Mouse (Mus musculus) limb, embryonic 14.5 days (tissue): ENCODE measurements around the gene Mrpl4. TPM values are rescaled to one million over a fixed set of nuclear protein-coding genes. Genes with fewer than 3 reads are reported as not detected.
A peak's percentile ranks its signal among the peaks of the same experiment; 100 is the strongest.

Experiments
- ATAC-seq: fragments of 200-750 bp; cut with Nextera tagmentation; 2 replicates; pipeline ENCODE4 v1.8.0; 2017; ENCODE audit warnings: low read depth, moderate number of reproducible peaks, moderate TSS enrichment; ENCODE audit not compliant: low FRiP score
- DNase-seq: peaks from one replicate; pipeline ENCODE4 v3.0.0-alpha.2; 2015; ENCODE audit warnings: low spot score
- H3K27ac ChIP-seq: fragments of 300-500 bp; sonication (generic); replicated peaks from 2 replicates; pipeline ENCODE4 v1.5.1; 2014; ENCODE audit warnings: low read depth, mild to moderate bottlenecking, low read length, moderate library complexity, mixed read lengths
- H3K27me3 ChIP-seq: fragments of 300-500 bp; sonication (generic); 2 replicates; pipeline ENCODE4 v1.6.1; 2014; ENCODE audit warnings: low read length, mixed read lengths; ENCODE audit not compliant: control insufficient read depth, insufficient read depth
- H3K36me3 ChIP-seq: fragments of 300-500 bp; sonication (generic); 2 replicates; pipeline ENCODE4 v1.6.1; 2014; ENCODE audit warnings: mild to moderate bottlenecking, low read length, moderate library complexity, mixed read lengths; ENCODE audit not compliant: control insufficient read depth, insufficient read depth
- H3K4me1 ChIP-seq: fragments of 300-500 bp; sonication (generic); 2 replicates; pipeline ENCODE4 v1.6.1; 2014; ENCODE audit warnings: antibody characterized with exemption, low read length, mixed read lengths; ENCODE audit not compliant: control insufficient read depth, insufficient read depth
- H3K4me2 ChIP-seq: fragments of 300-500 bp; sonication (generic); replicated peaks from 2 replicates; pipeline ENCODE4 v1.6.1; 2014; ENCODE audit warnings: low read depth, mild to moderate bottlenecking, low read length, moderate library complexity; ENCODE audit not compliant: severe bottlenecking
- H3K4me3 ChIP-seq: fragments of 300-500 bp; sonication (generic); replicated peaks from 2 replicates; pipeline ENCODE4 v1.5.1; 2014; ENCODE audit warnings: low read length
- H3K9ac ChIP-seq: fragments of 300-500 bp; sonication (generic); 2 replicates; pipeline ENCODE4 v1.6.1; 2014; ENCODE audit warnings: mild to moderate bottlenecking, low read depth, low read length, moderate library complexity; ENCODE audit not compliant: severe bottlenecking
- H3K9me3 ChIP-seq: fragments of 300-500 bp; sonication (generic); 2 replicates; pipeline ENCODE4 v1.6.1; 2016; ENCODE audit warnings: low read length; ENCODE audit not compliant: control insufficient read depth
- POLR2A ChIP-seq: fragments of 200-500 bp; IDR thresholded peaks from 2 replicates; pipeline ENCODE4 v1.8.0; 2012; ENCODE audit warnings: inconsistent platforms, mild to moderate bottlenecking, moderate library complexity, borderline replicate concordance; ENCODE audit not compliant: insufficient read depth, insufficient read length; ENCODE audit errors: extremely low read depth
- WGBS: fragments of 180-500 bp; shearing (Covaris S2); extraction: QIAGEN DNeasy Blood & Tissue Kit; methylation state at CpG from one replicate; pipeline ENCODE4 v1.1.7; 2014; 5-methylcytosine and 5-hydroxymethylcytosine counted together
- polyA plus RNA-seq, 2 experiments: library from polyadenylated mRNA; depleted of rRNA in 1 of 2; stranded (reverse) in 1 of 2; unstranded in 1 of 2; fragments of >200 nt; fragmentation: Nextera tagmentation in 1 of 2; extraction: Ambion mirVana in 1 of 2; gene quantifications; 2 replicates each; pipeline versions ENCODE4 v1.2.1 to v1.2.3; 2012 to 2014

The Mrpl4 gene
- polyA plus RNA-seq, 2 experiments: 89.0 to 115 TPM

- H3K9me3 ChIP-seq: no peaks in the 10 kb centered on the region
- H3K4me3 ChIP-seq: no peak overlapping the region
- H3K27me3 ChIP-seq: peaks cover 20% of the 10 kb centered on the region
- H3K36me3 ChIP-seq: no peaks in the 10 kb centered on the region
- DNase-seq (no peak), ATAC-seq (no peak)
- WGBS: 77% methylated on average over 12 of the region's 12 CpGs
- H3K9ac ChIP-seq: no peak overlapping the region
- H3K4me2 ChIP-seq: no peak overlapping the region
- no peak for TF ChIP-seq POLR2A
- H3K4me1 ChIP-seq: peaks cover 17% of the 10 kb centered on the region
- H3K27ac ChIP-seq: no peak overlapping the region
Measured at GRCm38 (mm10) chr9:21026849-21027248, 24.3 kb downstream of the Mrpl4 start.

DNA sequence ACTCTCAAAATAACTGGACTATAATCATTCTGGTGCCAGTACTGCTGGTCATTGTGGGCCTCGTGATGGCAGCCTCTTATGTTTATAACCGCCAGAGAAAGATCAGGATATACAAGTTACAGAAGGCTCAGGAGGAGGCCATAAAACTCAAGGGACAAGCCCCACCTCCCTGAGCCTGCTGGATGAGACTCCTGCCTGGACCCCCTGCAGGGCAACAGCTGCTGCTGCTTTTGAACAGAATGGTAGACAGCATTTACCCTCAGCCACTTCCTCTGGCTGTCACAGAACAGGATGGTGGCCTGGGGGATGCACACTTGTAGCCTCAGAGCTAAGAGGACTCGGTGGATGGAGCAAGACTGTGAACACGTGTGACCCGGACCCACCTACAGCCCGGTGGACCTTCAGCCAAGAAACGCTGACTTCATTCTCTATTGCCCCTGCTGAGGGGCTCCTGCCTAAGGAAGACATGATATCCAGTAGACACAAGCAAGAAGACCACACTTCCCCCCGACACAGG is 25.3 kb downstream of the Mrpl4 start:
- WGBS: 40% methylated on average over 8 of the region's 8 CpGs
- no peak for TF ChIP-seq POLR2A
- Histone ChIP-seq H3K4me3 (no peak overlapping the region), H3K4me1 (peaks cover 21% of the 10 kb centered on the region), H3K36me3 (no peaks in the 10 kb centered on the region), H3K4me2 (no peak overlapping the region), H3K27ac (no peak overlapping the region), H3K9me3 (no peaks in the 10 kb centered on the region), H3K9ac (no peak overlapping the region), H3K27me3 (peaks cover 29% of the 10 kb centered on the region)
- ATAC-seq (no peak), DNase-seq (no peak)

- no peak for DNase-seq
- no peaks in the 10 kb centered on the region for H3K36me3 ChIP-seq
- peaks cover 37% of the 10 kb centered on the region for H3K27me3 ChIP-seq
- no peak overlapping the region for H3K27ac ChIP-seq
- H3K4me1 ChIP-seq: peaks cover 25% of the 10 kb centered on the region
- no peak for ATAC-seq
- no peak overlapping the region for H3K4me3 ChIP-seq
- H3K4me2 ChIP-seq: no peak overlapping the region
- 68% methylated on average over 6 of the region's 6 CpGs for WGBS
- no peaks in the 10 kb centered on the region for H3K9me3 ChIP-seq
- no peak overlapping the region for H3K9ac ChIP-seq
- no peak for TF ChIP-seq POLR2A
Measured at GRCm38 (mm10) chr9:21028560-21029110, 26.1 kb downstream of the Mrpl4 start.

DNA sequence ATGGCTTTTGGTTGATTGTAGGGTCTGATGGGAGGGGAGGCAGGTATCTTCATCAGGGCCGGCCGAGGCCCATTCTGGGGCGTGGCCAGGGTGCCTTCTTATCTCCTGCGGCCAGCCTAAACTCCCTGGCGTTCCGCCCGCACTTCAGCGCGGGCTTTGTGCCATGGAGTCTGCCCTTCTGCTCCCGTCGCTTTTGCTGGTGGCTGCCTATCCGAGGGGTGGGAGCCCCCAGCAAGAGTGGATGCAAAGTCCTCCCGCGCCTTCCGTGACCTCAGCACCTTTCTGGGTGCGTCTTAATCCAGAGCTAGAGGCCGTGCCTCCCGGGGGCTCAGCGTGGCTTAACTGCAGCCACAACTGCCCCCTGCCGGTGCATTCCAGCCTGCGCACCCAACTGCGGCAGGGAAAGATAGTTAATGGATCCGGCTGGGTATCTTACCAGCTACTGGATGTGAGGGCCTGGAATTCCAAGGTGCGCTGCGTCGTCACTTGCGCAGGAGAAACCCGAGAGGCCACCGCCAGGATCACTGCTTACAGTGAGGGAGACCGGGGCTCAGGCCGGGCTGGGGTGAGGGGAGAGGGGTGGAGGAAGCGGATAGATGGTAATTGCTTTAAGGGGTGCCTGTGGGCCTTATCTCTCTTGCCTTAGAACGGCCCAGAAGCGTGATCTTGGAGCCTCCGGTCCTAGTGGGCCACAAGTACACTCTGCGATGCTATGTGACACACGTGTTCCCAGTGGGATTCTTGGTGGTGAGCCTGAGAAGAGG is 26.9 kb downstream of the Mrpl4 start, which contains the start of gene Icam4:
Icam4 (plus strand) TSS at position 83 of the 764 bp plus-strand sequence.
- peak; percentile 58 for DNase-seq
- Histone ChIP-seq H3K4me3 (peak within 1 kb of the TSS; percentile 49), H3K4me2 (peak within 1 kb of the TSS; percentile 92), H3K4me1 (peaks cover 25% of the 10 kb centered on the region), H3K9me3 (no peaks in the 10 kb centered on the region), H3K27ac (no peak within 1 kb of the TSS), H3K9ac (peak within 1 kb of the TSS; percentile 9; the same call in 1 of the 2 replicates), H3K27me3 (peaks cover 46% of the 10 kb centered on the region), H3K36me3 (no peaks in the 10 kb centered on the region)
- TF ChIP-seq POLR2A: no peak
- 3% methylated on average over 36 of the region's 37 CpGs for WGBS
- ATAC-seq: no peak

GRCm38 (mm10) chr9:21030055-21030600 is 27.6 kb downstream of the Mrpl4 start:
- TF ChIP-seq POLR2A: no peak
- Histone ChIP-seq H3K4me1 (peaks cover 25% of the 10 kb centered on the region), H3K9me3 (no peaks in the 10 kb centered on the region), H3K4me3 (peak overlapping the region; percentile 49), H3K4me2 (peak overlapping the region; percentile 92), H3K27ac (no peak overlapping the region), H3K36me3 (no peaks in the 10 kb centered on the region), H3K27me3 (peaks cover 52% of the 10 kb centered on the region), H3K9ac (no peak overlapping the region)
- DNase-seq: no peak
- no peak for ATAC-seq
- 21% methylated on average over 22 of the region's 22 CpGs for WGBS
